Mouse (Mus musculus) embryonic fibroblast, embryonic 13.5 days (primary cell): ENCODE data around the gene Fam221a.

Experiments
- CTCF ChIP-seq: IDR thresholded peaks from 2 replicates; pipeline ENCODE4 v1.5.1; 2011; ENCODE audit warnings: mild to moderate bottlenecking, control low read depth, low read length, moderate library complexity, borderline replicate concordance; ENCODE audit not compliant: insufficient read depth
- POLR2A ChIP-seq: IDR thresholded peaks from 2 replicates; pipeline ENCODE4 v1.6.1; 2011; ENCODE audit warnings: low read depth, mild to moderate bottlenecking, control low read depth, low read length, moderate library complexity

- TF ChIP-seq CTCF (no peak), POLR2A (no peak)
These were observed 12.9 kb upstream of the Fam221a start for GRCm38 (mm10) chr6:49354613-49355012.
